Mouse (Mus musculus) T-helper 17 cell (primary cell): ENCODE results near the gene Mpp2.

Source experiments
- in situ Hi-C, 2 experiments: fragments of 300-600 bp; cut with MboI, MseI; formaldehyde crosslinking; loops; 1 replicate in 1 of 2; 2 replicates in 1 of 2; pipeline ENCODE4 v1.15.1; 2025; ENCODE audit warnings: high pct_unique_total_duplicates in 2 of 2

Mpp2 gene

DNA sequence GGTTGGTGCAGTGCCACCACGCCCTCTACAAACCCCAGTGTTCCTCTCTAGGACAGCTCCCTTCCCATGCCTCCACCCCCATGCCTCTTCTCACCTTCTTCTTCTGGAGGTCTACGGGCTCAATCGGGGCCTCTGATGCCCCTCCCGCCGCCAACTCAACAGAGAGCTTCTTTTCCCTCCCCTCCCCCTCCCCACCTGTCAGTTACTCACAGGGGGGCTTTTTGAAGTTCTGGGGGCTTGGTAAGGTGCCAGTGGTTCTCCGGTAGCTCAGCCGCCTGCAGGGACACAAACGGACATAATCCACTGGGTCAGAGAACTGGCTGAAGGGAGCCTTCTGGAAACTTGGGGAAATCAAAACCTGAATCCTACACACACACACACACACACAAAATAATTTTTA is 76.8 kb downstream of the Mpp2 start:
- in situ Hi-C loops, result no loop called here

DNA sequence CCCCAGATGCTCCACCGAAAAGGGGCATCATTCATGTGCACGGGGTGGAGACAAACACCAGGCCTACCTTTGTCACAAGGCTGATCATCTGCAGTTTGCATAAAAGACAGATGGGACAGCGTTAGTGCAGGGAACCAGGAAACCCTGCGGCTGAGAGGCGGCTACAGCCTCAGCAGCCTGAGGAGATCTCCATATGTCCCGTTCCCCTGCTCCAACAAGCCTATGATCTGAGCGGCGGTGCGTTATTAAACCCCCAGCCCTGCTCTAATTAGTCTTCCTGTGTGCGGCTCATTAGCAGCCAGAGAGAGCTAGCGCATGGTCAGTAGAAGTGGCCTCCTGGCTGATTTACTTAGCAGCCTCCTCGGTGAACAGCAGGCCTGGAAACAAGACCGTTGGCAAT is 78.2 kb downstream of the Mpp2 start:
- in situ Hi-C loops, result no loop called here

DNA sequence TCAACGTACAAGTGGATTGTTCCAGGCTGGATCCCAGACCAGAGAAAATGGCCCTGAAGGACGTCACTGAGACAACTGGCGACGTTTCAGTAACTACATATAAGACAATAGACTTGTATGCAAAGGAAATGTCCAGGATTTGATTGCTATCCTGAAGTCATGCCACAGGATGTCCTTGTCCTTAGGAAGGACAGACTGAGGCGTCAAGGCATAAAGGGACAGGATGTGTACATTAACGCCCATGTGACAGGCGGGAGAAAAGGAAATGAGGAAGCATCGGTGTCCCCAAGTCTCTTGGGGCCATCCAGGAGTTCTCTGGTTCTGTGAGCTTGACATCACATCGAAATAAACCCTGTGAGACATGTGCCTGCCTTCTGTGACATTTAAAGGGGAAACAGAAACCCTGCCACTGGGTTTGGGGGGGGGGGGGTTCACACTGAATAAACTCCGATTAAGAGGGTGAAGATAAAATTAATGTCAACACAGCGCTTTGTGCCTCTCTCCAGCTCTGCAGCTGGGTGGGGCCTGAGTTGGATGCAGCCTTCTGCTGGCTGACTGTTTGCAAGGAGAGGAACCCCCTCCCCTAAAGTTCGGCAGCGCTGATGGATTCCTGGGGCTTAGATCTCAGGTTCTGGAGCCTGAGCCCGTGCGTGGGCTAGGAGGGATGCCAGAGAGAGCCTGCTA is 79.2 kb downstream of the Mpp2 start:
- in situ Hi-C loops, result no loop called here

DNA sequence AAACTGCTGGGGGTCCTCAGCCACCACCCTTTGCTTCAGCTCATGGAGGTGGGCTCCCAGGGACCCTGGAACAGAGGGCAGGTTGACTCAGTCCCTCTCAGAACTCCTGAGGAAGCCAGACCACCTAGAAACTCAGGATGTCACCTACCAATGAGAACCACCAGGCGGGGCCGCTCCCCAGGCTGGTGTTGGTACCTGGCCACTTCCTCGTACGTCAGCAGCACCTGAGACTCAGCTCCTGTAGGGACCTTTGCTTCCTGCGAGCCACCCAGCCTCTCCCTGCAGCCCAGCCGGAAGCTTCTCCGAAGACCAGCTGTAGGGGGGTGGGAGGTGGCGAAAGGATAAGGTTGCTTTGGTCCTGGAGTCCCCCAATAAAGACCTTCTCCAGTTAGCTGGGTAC is 79.9 kb downstream of the Mpp2 start:
- in situ Hi-C loops, result no loop called here
